In the genomic region with DNA sequence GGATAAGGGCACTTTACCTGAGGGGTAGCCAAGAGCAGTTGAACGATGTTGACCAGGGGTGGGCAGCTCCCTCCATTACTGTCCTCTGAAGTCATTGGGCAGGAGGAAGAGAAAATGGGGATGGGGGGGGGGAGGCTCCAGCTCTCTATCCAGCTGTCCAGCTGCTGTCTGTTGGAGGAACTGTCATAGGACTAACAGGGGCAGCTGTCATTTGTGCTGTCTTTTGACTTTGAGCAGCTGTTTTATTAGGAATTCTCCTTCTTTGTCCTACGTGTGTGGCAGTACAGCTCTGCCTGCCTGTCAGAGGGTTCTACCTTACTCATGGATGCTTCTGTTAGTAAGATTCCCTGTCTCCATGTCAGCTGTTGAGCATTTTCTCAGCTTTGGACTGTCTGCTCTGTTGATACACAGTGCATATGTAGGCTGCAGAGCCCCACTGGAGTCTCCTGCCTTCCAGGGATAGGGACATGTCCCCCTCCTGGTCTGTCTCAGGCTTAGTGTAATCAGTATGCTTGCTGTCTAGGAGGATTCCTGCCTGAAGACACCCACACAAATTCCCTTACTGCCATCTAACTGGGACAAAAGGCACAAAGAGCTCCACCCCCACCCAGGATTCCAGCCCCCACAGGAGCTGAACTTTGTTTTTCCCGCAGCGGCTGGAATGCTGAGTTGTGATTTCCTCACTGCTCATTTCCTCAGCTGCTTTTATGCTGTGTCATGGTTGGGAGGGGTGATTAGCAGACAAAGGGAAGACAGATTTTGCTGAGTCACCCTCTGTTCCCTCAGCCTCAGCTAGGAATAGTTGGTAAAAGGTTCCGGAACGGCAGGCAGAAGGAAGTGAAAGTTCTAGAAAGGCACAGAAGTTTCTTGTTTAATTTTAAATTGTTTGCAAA, we compare ENCODE assay signal across 8 mouse cellular contexts. TPM values are rescaled to one million over a fixed set of nuclear protein-coding genes. Genes with fewer than 3 reads are reported as not detected.
A peak's percentile ranks its signal among the peaks of the same experiment; 100 is the strongest.
DNase-seq lines count a peak whose midpoint lies in the region; TF ChIP-seq lines count a peak whose summit lies in the region.

No protein-coding gene starts in this region.

- no peak; the same call in 1 of the 2 replicates for TF ChIP-seq CTCF in left cerebral cortex, adult 2 months (IDR thresholded peaks at IDR 0.05)

- peak overlapping the region; percentile 67 for H3K27ac ChIP-seq in left cerebral cortex, adult 2 months

- DNase-seq in R1 (ENCODE audit: low read depth, low spot score), result peak; percentile 98
- peak; percentile 89 for DNase-seq in embryo, embryonic 11 days
- peak; percentile 72 for DNase-seq in gastrocnemius, postnatal 25 days
- peak; percentile 32 for DNase-seq in induced T-regulatory cell, adult 2 months (ENCODE audit: low read depth)
- peak; percentile 60 to 69 for DNase-seq in left cerebral cortex, adult 2 months (ENCODE audit: extremely low spot score in 1 of 2, low spot score in 2 of 2)
- peak; percentile 96 for DNase-seq in lung, postnatal 36 days
- DNase-seq in retina, postnatal 1 day, result peak; percentile 94
- DNase-seq in cerebellum, adult 9-10 months, result no peak

- intact Hi-C loops in left cerebral cortex, adult 2 months (cut with DNase I), result no loop called here

- no peak overlapping the region for H3K4me3 ChIP-seq in left cerebral cortex, adult 2 months

RNA-seq across cellular contexts. Expression of gene Hmox1, which starts 4.2 kb away (rescaled TPM):
- 1 to 10 TPM; 4.0 to 7.4 TPM for total RNA-seq in gastrocnemius, postnatal 25 days (2021)
- 1 to 10 TPM; 3.9 to 5.2 TPM for total RNA-seq in left cerebral cortex, adult 2 months (2021)

RNA-seq across cellular contexts. Expression of gene Mcm5, which starts 20.1 kb away (rescaled TPM):
- 1 to 10 TPM; 1.2 to 2.2 TPM for total RNA-seq in gastrocnemius, postnatal 25 days (2021)
- total RNA-seq in left cerebral cortex, adult 2 months (2021), result 1 to 10 TPM; 7.4 to 7.6 TPM

RNA-seq across cellular contexts. Expression of gene Tom1, which starts 55.7 kb away (rescaled TPM):
- 10 to 100 TPM; 38.6 to 47.8 TPM for total RNA-seq in gastrocnemius, postnatal 25 days (2021)
- total RNA-seq in left cerebral cortex, adult 2 months (2021), result 10 to 100 TPM; 31.4 to 42.2 TPM
